In genomic region chr5:81417326-81417725, GRCm38 (mm10) we compare ENCODE assay signal across 19 mouse cellular contexts.
A peak's percentile ranks its signal among the peaks of the same experiment; 100 is the strongest.
DNase-seq lines count a peak whose midpoint lies in the region; ATAC-seq and TF ChIP-seq lines count a peak whose summit lies in the region.
"Had no signal": no experiment of that assay in that cellular context is flagged by ENCODE, and none has a peak within 500 bp of the region (broad histone marks: within the 10 kb centered on the region; RNA-seq: fewer than 3 reads in every experiment).

No protein-coding gene starts in this region.

- H3K4me3 ChIP-seq in hindbrain, embryonic 10.5 days: no peak overlapping the region
- H3K4me3 ChIP-seq in hindbrain, embryonic 13.5 days: no peak overlapping the region
- no peak overlapping the region for H3K4me3 ChIP-seq in liver, adult 2 months (ENCODE audit: insufficient read depth, low read depth, low read length)
- H3K4me3 ChIP-seq in liver, embryonic 12.5 days: no peak overlapping the region
- H3K4me3 ChIP-seq: embryonic facial prominence, embryonic 13.5 days; heart, embryonic 13.5 days; intestine, embryonic 15.5 days had no signal

- TF ChIP-seq POLR2A in liver, adult 2 months (IDR thresholded peaks at IDR 0.05; ENCODE audit: extremely low read depth, insufficient read depth, low read length): no peak

- 21% methylated on average over 3 of the region's 3 CpGs for WGBS in hindbrain, embryonic 10.5 days
- WGBS in hindbrain, embryonic 13.5 days: 45% methylated on average over 3 of the region's 3 CpGs
- WGBS in liver, adult 2 months: 33% methylated on average over 3 of the region's 3 CpGs
- WGBS in liver, embryonic 12.5 days (ENCODE audit: insufficient replicate concordance): 55% methylated on average over 3 of the region's 3 CpGs

- peaks cover 5% of the 10 kb centered on the region; the same call in 1 of the 2 replicates for H3K4me1 ChIP-seq in hindbrain, embryonic 10.5 days (replicated peaks)
- no peaks in the 10 kb centered on the region for H3K4me1 ChIP-seq in hindbrain, embryonic 13.5 days (replicated peaks)
- no peaks in the 10 kb centered on the region for H3K4me1 ChIP-seq in liver, adult 2 months (ENCODE audit: control insufficient read depth, insufficient read depth, low read length)
- no peaks in the 10 kb centered on the region for H3K4me1 ChIP-seq in liver, embryonic 12.5 days
- H3K4me1 ChIP-seq: embryonic facial prominence, embryonic 13.5 days; heart, embryonic 13.5 days; intestine, embryonic 15.5 days had no signal

- H3K9ac ChIP-seq in hindbrain, embryonic 13.5 days: no peak overlapping the region
- H3K9ac ChIP-seq in liver, adult 2 months (ENCODE audit: low read depth, low read length): no peak overlapping the region
- no peak overlapping the region for H3K9ac ChIP-seq in liver, embryonic 12.5 days
- H3K9ac ChIP-seq: embryonic facial prominence, embryonic 13.5 days; heart, embryonic 13.5 days; intestine, embryonic 15.5 days had no signal

- H3K27me3 ChIP-seq in hindbrain, embryonic 10.5 days (ENCODE audit: insufficient read depth, poor library complexity, severe bottlenecking): no peaks in the 10 kb centered on the region
- H3K27me3 ChIP-seq in hindbrain, embryonic 13.5 days: no peaks in the 10 kb centered on the region
- H3K27me3 ChIP-seq in liver, adult 2 months (ENCODE audit: control insufficient read depth, insufficient read depth, low read length): no peaks in the 10 kb centered on the region
- H3K27me3 ChIP-seq in liver, embryonic 12.5 days (replicated peaks): no peaks in the 10 kb centered on the region
- H3K27me3 ChIP-seq: embryonic facial prominence, embryonic 13.5 days; heart, embryonic 13.5 days; intestine, embryonic 15.5 days had no signal

- no peaks in the 10 kb centered on the region for H3K36me3 ChIP-seq in hindbrain, embryonic 10.5 days
- no peaks in the 10 kb centered on the region for H3K36me3 ChIP-seq in hindbrain, embryonic 13.5 days
- H3K36me3 ChIP-seq in liver, adult 2 months (ENCODE audit: control insufficient read depth, insufficient read depth, low read length): no peaks in the 10 kb centered on the region
- no peaks in the 10 kb centered on the region for H3K36me3 ChIP-seq in liver, embryonic 12.5 days
- H3K36me3 ChIP-seq: embryonic facial prominence, embryonic 13.5 days; heart, embryonic 13.5 days; intestine, embryonic 15.5 days had no signal

- H3K4me2 ChIP-seq in hindbrain, embryonic 13.5 days: no peak overlapping the region
- H3K4me2 ChIP-seq in liver, embryonic 12.5 days: no peak overlapping the region
- H3K4me2 ChIP-seq: embryonic facial prominence, embryonic 13.5 days; heart, embryonic 13.5 days; intestine, embryonic 15.5 days had no signal

- H3K27ac ChIP-seq in hindbrain, embryonic 10.5 days: no peak overlapping the region
- H3K27ac ChIP-seq in hindbrain, embryonic 13.5 days: no peak overlapping the region
- no peak overlapping the region for H3K27ac ChIP-seq in liver, adult 2 months (replicated peaks; ENCODE audit: insufficient read depth, low read depth, low read length)
- H3K27ac ChIP-seq in liver, embryonic 12.5 days: no peak overlapping the region
- H3K27ac ChIP-seq: embryonic facial prominence, embryonic 13.5 days; heart, embryonic 13.5 days; intestine, embryonic 15.5 days had no signal

- ATAC-seq in hindbrain, embryonic 13.5 days (ENCODE audit: low FRiP score): no peak
- ATAC-seq in liver, embryonic 12.5 days: no peak
- ATAC-seq in frontal cortex, adult (ENCODE audit: low TSS enrichment): no peak
- ATAC-seq: forebrain, embryonic 14.5 days; intestine, embryonic 15.5 days had no signal

- H3K79me2 ChIP-seq in liver, adult 2 months (ENCODE audit: control insufficient read depth, insufficient read depth, low read length): no peaks in the 10 kb centered on the region

- peak; percentile 29 for DNase-seq in hindbrain, embryonic 10.5 days (ENCODE audit: low spot score)
- DNase-seq in liver, adult 2 months (ENCODE audit: extremely low read depth, low read depth, low spot score): peak; percentile 61
- DNase-seq in embryo, embryonic 10 days (ENCODE audit: low spot score): peak; percentile 68
- peak; percentile 37 for DNase-seq in embryo, embryonic 9.5 days (ENCODE audit: extremely low spot score)
- no peak for DNase-seq in kidney, adult 11 months
- DNase-seq: adrenal gland, postnatal 10 days; cerebellum, adult 11-12 months; cerebellum, adult 9-10 months; cerebellum, postnatal 25 days; gastrocnemius, postnatal 36 days; heart, adult 11 months; heart, postnatal 4 days had no signal

- no peaks in the 10 kb centered on the region for H3K9me3 ChIP-seq in hindbrain, embryonic 10.5 days
- no peaks in the 10 kb centered on the region for H3K9me3 ChIP-seq in hindbrain, embryonic 13.5 days
- no peaks in the 10 kb centered on the region for H3K9me3 ChIP-seq in liver, embryonic 12.5 days (replicated peaks)
- H3K9me3 ChIP-seq: embryonic facial prominence, embryonic 13.5 days; heart, embryonic 13.5 days; intestine, embryonic 15.5 days had no signal

- no peak for TF ChIP-seq CTCF in liver, adult 2 months (IDR thresholded peaks at IDR 0.05; ENCODE audit: low read depth, low read length)
